Mouse (Mus musculus): Measurements from ENCODE around the gene Podxl. TPM values are rescaled to one million over a fixed set of nuclear protein-coding genes. Genes with fewer than 3 reads are reported as not detected.

The Podxl gene
- polyA plus RNA-seq, 1 experiment from 2014 or later = 14.8 TPM

- Histone ChIP-seq H3K36me3 (peaks cover 3% of the 10 kb centered on the region), H3K4me3 (no peak overlapping the region), H3K4me1 (no peaks in the 10 kb centered on the region), H3K9ac (no peak overlapping the region), H3K9me3 (no peaks in the 10 kb centered on the region), H3K27ac (no peak overlapping the region), H3K4me2 (replicated peaks) (no peak overlapping the region), H3K27me3 (replicated peaks) (no peaks in the 10 kb centered on the region)
- WGBS = 90% methylated on average over 3 of the region's 3 CpGs
- ATAC-seq (ENCODE audit: low FRiP score, low read depth) = no peak
Measured at GRCm38 (mm10) chr6:31531880-31532279, 31.9 kb downstream of the Podxl start.

GRCm38 (mm10) chr6:31528339-31528738 is 35.4 kb downstream of the Podxl start:
- H3K27me3 ChIP-seq (replicated peaks) = no peaks in the 10 kb centered on the region
- H3K36me3 ChIP-seq = peaks cover 27% of the 10 kb centered on the region
- WGBS = 84% methylated on average over 5 of the region's 5 CpGs
- H3K9me3 ChIP-seq = no peaks in the 10 kb centered on the region
- H3K4me1 ChIP-seq = no peaks in the 10 kb centered on the region
- no peak overlapping the region for H3K4me3 ChIP-seq
- ATAC-seq (ENCODE audit: low FRiP score, low read depth) = no peak
- H3K27ac ChIP-seq = no peak overlapping the region
- no peak overlapping the region for H3K4me2 ChIP-seq (replicated peaks)
- H3K9ac ChIP-seq = no peak overlapping the region

GRCm38 (mm10) chr6:31527897-31528296 is 35.9 kb downstream of the Podxl start:
- Histone ChIP-seq H3K27me3 (replicated peaks) (no peaks in the 10 kb centered on the region), H3K4me1 (no peaks in the 10 kb centered on the region), H3K4me2 (replicated peaks) (no peak overlapping the region), H3K27ac (no peak overlapping the region), H3K4me3 (no peak overlapping the region), H3K9ac (no peak overlapping the region), H3K9me3 (no peaks in the 10 kb centered on the region), H3K36me3 (peaks cover 29% of the 10 kb centered on the region)
- 71% methylated on average over 7 of the region's 7 CpGs for WGBS
- no peak for ATAC-seq (ENCODE audit: low FRiP score, low read depth)

GRCm38 (mm10) chr6:31526929-31527328 is 36.9 kb downstream of the Podxl start:
- Histone ChIP-seq H3K9me3 (no peaks in the 10 kb centered on the region), H3K9ac (no peak overlapping the region), H3K4me3 (no peak overlapping the region), H3K36me3 (peaks cover 37% of the 10 kb centered on the region), H3K27me3 (replicated peaks) (no peaks in the 10 kb centered on the region), H3K4me1 (no peaks in the 10 kb centered on the region), H3K27ac (no peak overlapping the region), H3K4me2 (replicated peaks) (no peak overlapping the region)
- 92% methylated on average over 5 of the region's 5 CpGs for WGBS
- no peak for ATAC-seq (ENCODE audit: low FRiP score, low read depth)

DNA sequence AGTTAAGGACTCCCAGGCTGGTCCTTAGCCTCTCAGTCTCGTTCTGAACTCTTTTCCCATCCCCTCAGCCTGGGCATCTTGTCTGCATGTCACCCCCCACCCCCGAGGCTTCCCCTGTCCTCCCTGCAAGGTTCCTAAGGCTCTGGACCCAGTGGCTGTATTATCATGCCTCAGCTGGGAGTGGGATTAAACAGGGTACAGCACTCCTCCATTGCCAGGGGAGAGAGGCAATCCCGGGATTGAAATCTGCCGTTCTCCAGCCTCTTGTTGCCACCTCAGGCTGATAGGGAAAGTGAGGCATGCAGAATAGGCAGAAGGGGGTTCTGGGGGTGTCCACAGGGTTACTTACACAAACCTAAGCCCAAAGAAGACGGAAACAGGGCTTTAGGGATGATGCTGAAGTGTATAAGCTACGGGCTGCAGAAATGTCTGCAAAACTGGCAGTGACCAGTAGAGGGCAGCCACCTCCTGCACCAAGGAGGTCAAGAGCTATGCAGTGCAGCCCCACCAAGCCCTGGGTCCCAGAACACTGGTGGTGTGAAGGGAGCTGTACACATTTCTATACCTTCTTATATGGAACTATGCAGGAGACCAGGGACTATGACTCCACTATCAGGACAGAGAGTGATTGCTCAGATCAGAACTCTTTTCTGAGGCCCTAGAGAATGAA is 38.4 kb downstream of the Podxl start:
- Histone ChIP-seq H3K9ac (no peak overlapping the region), H3K27ac (no peak overlapping the region), H3K4me3 (no peak overlapping the region), H3K4me2 (replicated peaks) (no peak overlapping the region), H3K27me3 (replicated peaks) (no peaks in the 10 kb centered on the region), H3K4me1 (no peaks in the 10 kb centered on the region), H3K36me3 (peaks cover 37% of the 10 kb centered on the region), H3K9me3 (no peaks in the 10 kb centered on the region)
- peak; percentile 46; the same call in 1 of the 2 replicates for ATAC-seq (ENCODE audit: low FRiP score, low read depth)
- WGBS = 74% methylated on average over 6 of the region's 6 CpGs

DNA sequence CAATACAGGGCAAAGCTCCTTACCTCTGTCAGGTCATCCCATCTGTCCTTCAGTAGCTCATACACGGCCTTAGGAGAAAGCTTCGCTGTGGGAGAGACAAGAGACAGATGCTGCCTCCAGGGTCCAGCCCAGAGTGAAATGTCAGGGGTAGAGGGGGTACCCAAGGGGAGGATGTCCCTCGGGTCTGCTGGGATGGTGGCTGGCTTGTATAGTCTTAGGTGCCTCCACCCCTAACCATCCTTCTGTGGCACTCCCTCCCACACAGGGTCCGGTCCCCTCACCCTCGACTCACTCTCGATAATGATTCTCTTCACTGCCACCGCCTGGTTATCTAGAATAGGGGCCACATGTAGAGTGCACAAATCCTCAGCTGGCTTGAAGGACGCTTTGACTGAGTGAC is 39.1 kb downstream of the Podxl start:
- no peaks in the 10 kb centered on the region for H3K9me3 ChIP-seq
- ATAC-seq (ENCODE audit: low FRiP score, low read depth) = no peak
- H3K4me2 ChIP-seq (replicated peaks) = no peak overlapping the region
- H3K36me3 ChIP-seq = peaks cover 37% of the 10 kb centered on the region
- no peak overlapping the region for H3K27ac ChIP-seq
- H3K4me1 ChIP-seq = no peaks in the 10 kb centered on the region
- H3K4me3 ChIP-seq = no peak overlapping the region
- no peak overlapping the region for H3K9ac ChIP-seq
- no peaks in the 10 kb centered on the region for H3K27me3 ChIP-seq (replicated peaks)
- 91% methylated on average over 8 of the region's 8 CpGs for WGBS

DNA sequence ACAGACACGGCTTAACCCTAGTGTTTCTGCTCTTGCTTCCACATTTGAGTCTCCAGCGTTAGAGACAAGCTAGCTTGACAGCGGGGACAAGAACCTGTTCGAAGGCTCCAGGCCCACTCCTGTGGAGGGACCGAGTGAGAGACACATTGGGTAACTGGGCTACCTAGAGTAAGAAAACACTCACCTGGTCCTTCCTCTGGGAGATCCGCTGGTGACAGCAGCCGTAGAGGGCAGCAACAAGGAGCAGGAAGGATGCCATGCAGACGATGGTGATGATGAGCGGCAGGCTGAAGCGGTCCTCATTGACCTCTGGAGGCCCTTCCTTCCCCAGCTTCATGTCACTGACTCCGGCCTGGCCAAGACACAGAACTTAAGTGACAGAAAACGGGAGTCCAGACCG is 39.7 kb downstream of the Podxl start:
- H3K27me3 ChIP-seq (replicated peaks) = no peaks in the 10 kb centered on the region
- no peak overlapping the region for H3K4me3 ChIP-seq
- no peaks in the 10 kb centered on the region for H3K4me1 ChIP-seq
- no peak for ATAC-seq (ENCODE audit: low FRiP score, low read depth)
- H3K27ac ChIP-seq = no peak overlapping the region
- peaks cover 37% of the 10 kb centered on the region for H3K36me3 ChIP-seq
- no peaks in the 10 kb centered on the region for H3K9me3 ChIP-seq
- H3K9ac ChIP-seq = no peak overlapping the region
- H3K4me2 ChIP-seq (replicated peaks) = no peak overlapping the region
- 93% methylated on average over 13 of the region's 13 CpGs for WGBS

DNA sequence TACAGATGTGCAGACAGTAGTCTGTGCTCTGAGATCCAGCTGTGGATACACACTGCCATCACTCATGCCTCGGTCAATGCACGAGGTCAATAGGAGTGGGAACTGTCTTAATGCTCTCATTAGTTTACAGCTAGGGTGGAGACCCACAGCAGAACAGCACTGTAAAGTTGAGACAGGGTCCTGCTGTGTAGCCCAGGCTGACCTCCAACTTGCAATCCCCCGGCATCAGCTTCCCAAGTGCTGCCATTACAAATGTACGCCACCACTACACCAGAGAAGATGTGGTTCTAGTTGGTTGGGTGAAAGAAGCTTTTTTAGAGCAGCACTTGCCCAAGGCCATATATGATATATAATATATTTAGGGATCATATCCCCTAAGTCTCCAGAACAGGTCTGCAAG is 40.1 kb downstream of the Podxl start:
- ATAC-seq (ENCODE audit: low FRiP score, low read depth) = no peak
- Histone ChIP-seq H3K27ac (no peak overlapping the region), H3K4me3 (no peak overlapping the region), H3K4me1 (no peaks in the 10 kb centered on the region), H3K9ac (no peak overlapping the region), H3K4me2 (replicated peaks) (no peak overlapping the region), H3K27me3 (replicated peaks) (no peaks in the 10 kb centered on the region), H3K36me3 (peaks cover 37% of the 10 kb centered on the region), H3K9me3 (no peaks in the 10 kb centered on the region)
- WGBS = 92% methylated on average over 4 of the region's 4 CpGs

DNA sequence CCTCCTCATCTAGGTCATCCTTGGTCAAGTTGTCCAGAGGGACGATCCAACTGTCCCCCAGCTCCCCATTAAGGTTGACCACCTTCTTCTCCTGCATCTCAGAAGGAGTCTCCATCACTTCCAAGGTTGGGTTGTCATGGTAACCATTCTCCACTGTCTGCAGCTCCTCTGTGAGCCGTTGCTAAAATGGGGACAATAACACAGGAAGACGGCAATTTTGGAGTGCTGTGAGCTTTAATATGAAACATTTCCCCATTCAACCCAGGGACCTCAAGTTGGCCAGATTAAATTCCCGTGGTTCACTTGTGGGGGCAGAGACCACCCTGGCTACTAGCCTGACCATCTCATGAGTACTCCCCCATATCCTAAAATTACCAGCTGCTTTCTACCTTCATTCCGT is 40.7 kb downstream of the Podxl start:
- H3K9me3 ChIP-seq = no peaks in the 10 kb centered on the region
- ATAC-seq (ENCODE audit: low FRiP score, low read depth) = no peak
- H3K27me3 ChIP-seq (replicated peaks) = no peaks in the 10 kb centered on the region
- no peaks in the 10 kb centered on the region for H3K4me1 ChIP-seq
- WGBS = 67% methylated on average over 5 of the region's 5 CpGs
- H3K4me3 ChIP-seq = no peak overlapping the region
- peaks cover 34% of the 10 kb centered on the region for H3K36me3 ChIP-seq
- H3K9ac ChIP-seq = no peak overlapping the region
- H3K27ac ChIP-seq = no peak overlapping the region
- no peak overlapping the region for H3K4me2 ChIP-seq (replicated peaks)

DNA sequence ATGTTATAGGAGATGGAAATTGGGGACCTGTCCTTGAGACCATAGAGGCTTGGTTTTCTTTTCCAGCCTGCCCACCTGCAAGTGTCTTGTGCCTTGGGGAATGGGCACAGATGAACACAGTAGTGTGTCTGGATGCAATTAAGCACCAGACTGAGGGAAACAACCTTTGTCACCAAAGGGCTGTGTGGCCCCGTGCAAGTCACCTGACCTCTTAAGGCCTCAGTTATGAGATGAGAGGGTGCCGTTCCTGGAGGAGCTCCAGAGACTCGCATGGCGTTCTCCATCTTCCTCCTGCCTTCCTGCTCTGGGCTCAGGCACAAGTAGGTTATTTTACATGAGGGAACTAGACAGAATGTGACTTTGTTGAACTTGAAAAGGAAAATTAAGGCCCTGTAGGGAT is 41.3 kb downstream of the Podxl start:
- ATAC-seq (ENCODE audit: low FRiP score, low read depth) = no peak
- H3K9ac ChIP-seq = no peak overlapping the region
- 0 out of 2 replicates have a peak, but pooled peaks cover 3% of the 10 kb centered on the region for H3K4me1 ChIP-seq
- no peak overlapping the region for H3K27ac ChIP-seq
- peaks cover 34% of the 10 kb centered on the region for H3K36me3 ChIP-seq
- no peaks in the 10 kb centered on the region for H3K9me3 ChIP-seq
- H3K4me2 ChIP-seq (replicated peaks) = no peak overlapping the region
- H3K4me3 ChIP-seq = no peak overlapping the region
- 94% methylated on average over 4 of the region's 4 CpGs for WGBS
- H3K27me3 ChIP-seq (replicated peaks) = no peaks in the 10 kb centered on the region

- Histone ChIP-seq H3K27ac (no peak overlapping the region), H3K36me3 (peaks cover 34% of the 10 kb centered on the region), H3K4me2 (replicated peaks) (no peak overlapping the region), H3K9ac (no peak overlapping the region), H3K4me3 (no peak overlapping the region), H3K4me1 (0 out of 2 replicates have a peak, but pooled peaks cover 4% of the 10 kb centered on the region), H3K27me3 (replicated peaks) (no peaks in the 10 kb centered on the region), H3K9me3 (no peaks in the 10 kb centered on the region)
- 90% methylated on average over 8 of the region's 8 CpGs for WGBS
- no peak for ATAC-seq (ENCODE audit: low FRiP score, low read depth)
Measured at GRCm38 (mm10) chr6:31521491-31522355, 42.1 kb downstream of the Podxl start.

DNA sequence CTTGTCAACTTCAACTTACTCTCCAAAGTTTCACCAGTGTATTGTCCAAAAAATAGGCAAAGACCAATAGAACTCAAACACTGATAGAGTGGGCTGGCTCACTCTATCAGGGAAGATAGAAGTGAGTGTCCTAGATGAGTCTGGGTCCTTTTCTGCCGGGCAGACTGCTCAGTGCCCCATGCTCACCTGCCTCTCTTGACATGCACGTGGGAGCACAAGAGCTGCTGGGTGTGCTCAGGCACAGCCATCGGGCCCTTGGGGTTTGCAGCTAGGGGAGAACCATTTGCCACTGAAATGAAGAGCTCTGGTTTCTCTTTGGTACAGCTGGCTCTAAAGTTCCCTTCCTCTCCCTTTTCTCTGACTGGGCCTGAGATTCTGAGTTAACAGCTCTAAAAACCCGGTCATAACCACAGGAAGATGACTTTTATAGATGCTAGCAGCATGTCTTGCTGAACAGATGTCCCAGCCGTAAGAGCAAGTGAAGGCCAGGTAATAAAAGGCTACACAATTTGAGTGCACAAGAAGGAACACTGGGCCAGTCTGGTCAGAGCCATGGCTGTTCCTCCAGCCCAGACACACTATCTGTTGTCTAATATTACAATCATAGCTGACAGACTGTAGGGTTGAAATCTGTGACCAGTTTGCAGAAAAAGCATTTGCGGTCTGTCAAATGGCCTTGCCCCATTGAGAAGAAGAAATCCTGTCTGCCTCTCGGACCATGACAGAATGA is 43.1 kb downstream of the Podxl start:
- no peak for ATAC-seq (ENCODE audit: low FRiP score, low read depth)
- Histone ChIP-seq H3K9me3 (no peaks in the 10 kb centered on the region), H3K9ac (no peak overlapping the region), H3K27me3 (replicated peaks) (no peaks in the 10 kb centered on the region), H3K4me1 (0 out of 2 replicates have a peak, but pooled peaks cover 4% of the 10 kb centered on the region), H3K27ac (no peak overlapping the region), H3K36me3 (peaks cover 26% of the 10 kb centered on the region), H3K4me3 (no peak overlapping the region), H3K4me2 (replicated peaks) (no peak overlapping the region)
- 80% methylated on average over 7 of the region's 7 CpGs for WGBS

Data from neural tube, embryonic 12.5 days (tissue).